Comparison of ENCODE assay signal across 10 mouse cellular contexts in genomic region chr8:57836981-57837380, GRCm38 (mm10).
DNase-seq lines count a peak whose midpoint lies in the region; ATAC-seq lines count a peak whose summit lies in the region.
"Had no signal": no experiment of that assay in that cellular context is flagged by ENCODE, and none has a peak within 500 bp of the region (broad histone marks: within the 10 kb centered on the region; RNA-seq: fewer than 3 reads in every experiment).

No protein-coding gene starts in this region.

- H3K4me1 ChIP-seq in heart, embryonic 16.5 days (ENCODE audit: control insufficient read depth, insufficient read depth, low read length), result no peaks in the 10 kb centered on the region
- peaks cover 9% of the 10 kb centered on the region for H3K4me1 ChIP-seq in embryonic facial prominence, embryonic 13.5 days
- 0 out of 2 replicates have a peak, but pooled peaks cover 5% of the 10 kb centered on the region for H3K4me1 ChIP-seq in limb, embryonic 15.5 days

- no peak overlapping the region for H3K27ac ChIP-seq in heart, embryonic 16.5 days (ENCODE audit: low read length)
- no peak overlapping the region for H3K27ac ChIP-seq in embryonic facial prominence, embryonic 13.5 days
- H3K27ac ChIP-seq in limb, embryonic 15.5 days, result no peak overlapping the region

- H3K9me3 ChIP-seq in heart, embryonic 16.5 days (replicated peaks; ENCODE audit: control insufficient read depth, low read length), result no peaks in the 10 kb centered on the region; the same call in 1 of the 2 replicates
- H3K9me3 ChIP-seq in embryonic facial prominence, embryonic 13.5 days, result no peaks in the 10 kb centered on the region
- H3K9me3 ChIP-seq in limb, embryonic 15.5 days, result no peaks in the 10 kb centered on the region

- no peak overlapping the region for H3K4me3 ChIP-seq in heart, embryonic 16.5 days (ENCODE audit: low read length)
- no peak overlapping the region for H3K4me3 ChIP-seq in embryonic facial prominence, embryonic 13.5 days
- H3K4me3 ChIP-seq in limb, embryonic 15.5 days, result no peak overlapping the region

- peak overlapping the region; percentile 34 for H3K4me2 ChIP-seq in heart, embryonic 16.5 days (ENCODE audit: low read depth, low read length)
- peak overlapping the region; percentile 48 for H3K4me2 ChIP-seq in embryonic facial prominence, embryonic 13.5 days
- peak overlapping the region; percentile 0; the same call in 1 of the 2 replicates for H3K4me2 ChIP-seq in limb, embryonic 15.5 days
- H3K4me2 ChIP-seq: lung, embryonic 14.5 days had no signal

- H3K36me3 ChIP-seq in heart, embryonic 16.5 days (ENCODE audit: control insufficient read depth, insufficient read depth), result no peaks in the 10 kb centered on the region
- H3K36me3 ChIP-seq in embryonic facial prominence, embryonic 13.5 days, result no peaks in the 10 kb centered on the region
- H3K36me3 ChIP-seq in limb, embryonic 15.5 days, result no peaks in the 10 kb centered on the region

- no peak for ATAC-seq in heart, embryonic 16.5 days (replicated peaks; ENCODE audit: extremely low read depth, insufficient read depth, low FRiP score)
- ATAC-seq in embryonic facial prominence, embryonic 13.5 days (ENCODE audit: insufficient number of reproducible peaks, insufficient read depth, low FRiP score, low TSS enrichment, low read depth), result no peak
- ATAC-seq in limb, embryonic 15.5 days (ENCODE audit: insufficient number of reproducible peaks, low FRiP score, low TSS enrichment, low read depth), result no peak

- WGBS in heart, embryonic 16.5 days, result 38% methylated on average over 11 of the region's 11 CpGs
- WGBS in embryonic facial prominence, embryonic 13.5 days, result 35% methylated on average over 11 of the region's 11 CpGs
- 35% methylated on average over 11 of the region's 11 CpGs for WGBS in limb, embryonic 15.5 days

- intact Hi-C loops in heart, postnatal 36 days (cut with DNase I), result no loop called here

- H3K9ac ChIP-seq in heart, embryonic 16.5 days (ENCODE audit: low read length), result no peak overlapping the region
- no peak overlapping the region for H3K9ac ChIP-seq in embryonic facial prominence, embryonic 13.5 days
- H3K9ac ChIP-seq in limb, embryonic 15.5 days, result no peak overlapping the region
- H3K9ac ChIP-seq: lung, embryonic 14.5 days had no signal

- DNase-seq in heart, postnatal 36 days, result no peak
- DNase-seq in cerebellum, adult 18-20 months, result peak; percentile 40 to 43
- no peak for DNase-seq in right cerebral cortex, postnatal 4 days
- no peak for DNase-seq in MN1 (ENCODE audit: low spot score)
- DNase-seq in kidney, adult 18-20 months, result no peak
- DNase-seq: gastrocnemius, postnatal 10 days; lung, embryonic 14.5 days had no signal

- no peaks in the 10 kb centered on the region for H3K27me3 ChIP-seq in heart, embryonic 16.5 days (ENCODE audit: control insufficient read depth, insufficient read depth, low read length)
- H3K27me3 ChIP-seq in embryonic facial prominence, embryonic 13.5 days, result no peaks in the 10 kb centered on the region
- H3K27me3 ChIP-seq in limb, embryonic 15.5 days, result no peaks in the 10 kb centered on the region

Comparison
In these comparisons a context has a peak if more than half of its experiments do, and no peak if none do; other contexts are left out.
1. DNase-seq: peak in cerebellum, adult 18-20 months (2 of 2); none in heart, postnatal 36 days (0 of 2), right cerebral cortex, postnatal 4 days (single experiment), MN1 (single experiment) and kidney, adult 18-20 months (single experiment).
2. Peak in every context shown above with its lines, with median percentiles within 50 percentile points of each other: H3K4me2 ChIP-seq.